Mouse (Mus musculus) heart, embryonic 10.5 days (tissue): ENCODE measurements around the gene Cyp2w1. TPM values are rescaled to one million over a fixed set of nuclear protein-coding genes. Genes with fewer than 3 reads are reported as not detected.

ENCODE experiments used
- DNase-seq: peaks from one replicate; pipeline ENCODE4 v3.0.0-alpha.2; 2017; ENCODE audit warnings: low spot score
- H3K27ac ChIP-seq: fragments of 300-500 bp; sonication (generic); 2 replicates; pipeline ENCODE4 v1.5.1; 2016; ENCODE audit warnings: mild to moderate bottlenecking
- H3K27me3 ChIP-seq: fragments of 300-500 bp; sonication (generic); 2 replicates; pipeline ENCODE4 v1.6.1; 2016; ENCODE audit warnings: mild to moderate bottlenecking; ENCODE audit not compliant: poor library complexity, insufficient read depth, severe bottlenecking
- H3K36me3 ChIP-seq: fragments of 300-500 bp; sonication (generic); 2 replicates; pipeline ENCODE4 v1.6.1; 2016; ENCODE audit warnings: mild to moderate bottlenecking, moderate library complexity
- H3K4me1 ChIP-seq: fragments of 300-500 bp; sonication (generic); 2 replicates; pipeline ENCODE4 v1.6.1; 2016; ENCODE audit warnings: mild to moderate bottlenecking
- H3K4me3 ChIP-seq: fragments of 300-500 bp; sonication (generic); 2 replicates; pipeline ENCODE4 v1.5.1; 2016; ENCODE audit warnings: mild to moderate bottlenecking, moderate library complexity
- H3K9me3 ChIP-seq: fragments of 300-500 bp; sonication (generic); 2 replicates; pipeline ENCODE4 v1.6.1; 2016; ENCODE audit warnings: mild to moderate bottlenecking, moderate library complexity
- WGBS: fragments of 180-500 bp; shearing (Covaris S2); methylation state at CpG from one replicate; pipeline ENCODE4 v1.1.7; 2016; 5-methylcytosine and 5-hydroxymethylcytosine counted together
- polyA plus RNA-seq: library from polyadenylated mRNA; unstranded; fragments of >200 nt; fragmentation: Nextera tagmentation; extraction: Ambion mirVana; gene quantifications from 2 replicates; pipeline ENCODE4 v1.2.1, GENCODE M21; 2016

Gene Cyp2w1
- polyA plus RNA-seq, result not detected in 2 replicates

DNA sequence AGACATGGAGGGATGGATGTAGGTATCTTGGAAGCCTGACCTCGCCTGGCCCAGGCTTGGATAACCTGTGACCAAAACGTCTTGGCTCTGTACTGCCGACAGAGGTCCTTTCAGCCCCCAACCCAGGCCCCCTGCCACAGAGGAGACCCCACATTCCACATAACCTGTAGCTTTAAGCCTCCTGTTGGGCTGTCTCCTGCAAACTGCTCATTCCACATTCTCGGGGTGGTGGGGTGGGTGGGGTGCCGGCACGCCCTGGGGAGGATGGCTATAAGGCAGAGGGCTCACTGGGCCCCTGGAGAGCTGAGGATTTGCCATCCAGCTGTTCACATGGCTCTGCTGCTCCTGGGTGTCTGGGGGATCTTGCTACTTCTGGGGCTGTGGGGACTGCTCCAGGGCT is at the start of gene Cyp2w1:
TSS of gene Cyp2w1 (plus strand) at position 301 of the 400 bp plus-strand sequence.
- Histone ChIP-seq H3K27me3 (peaks cover 76% of the 10 kb centered on the region), H3K36me3 (no peaks in the 10 kb centered on the region), H3K27ac (0 out of 2 replicates have a peak within 1 kb of the TSS, but pooled peaks have one; percentile 6), H3K4me3 (no peak within 1 kb of the TSS), H3K9me3 (no peaks in the 10 kb centered on the region), H3K4me1 (peaks cover 22% of the 10 kb centered on the region)
- no peak for DNase-seq
- WGBS, result 61% methylated on average over 6 of the region's 6 CpGs

- Histone ChIP-seq H3K9me3 (no peaks in the 10 kb centered on the region), H3K36me3 (no peaks in the 10 kb centered on the region), H3K27me3 (peaks cover 17% of the 10 kb centered on the region; the same call in 1 of the 2 replicates), H3K27ac (no peak overlapping the region), H3K4me1 (peaks cover 14% of the 10 kb centered on the region; the same call in 1 of the 2 replicates), H3K4me3 (no peak overlapping the region)
- no peak for DNase-seq
- 79% methylated on average over 9 of the region's 9 CpGs for WGBS
Measured at GRCm38 (mm10) chr5:139303646-139304061, 48.8 kb upstream of the Cyp2w1 start.

DNA sequence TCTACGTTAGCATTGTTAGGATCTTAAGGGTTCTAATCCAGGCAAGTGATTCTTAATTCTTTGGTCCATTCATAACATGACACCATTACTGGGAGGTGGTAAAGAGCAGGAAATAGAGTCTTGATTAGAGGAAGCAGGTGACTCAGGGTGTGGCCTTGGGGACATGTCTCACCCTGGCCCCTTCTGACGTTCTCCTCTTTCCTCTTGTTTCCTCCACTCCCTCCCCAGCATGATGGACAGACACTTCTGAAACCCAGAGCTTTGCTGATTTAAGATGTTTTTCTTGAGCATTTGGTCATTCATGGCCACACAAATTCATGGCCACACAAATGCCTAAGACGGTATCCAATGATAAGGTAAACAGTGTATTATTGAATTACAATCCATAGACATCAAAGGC is 42.5 kb upstream of the Cyp2w1 start:
- 79% methylated on average over 3 of the region's 3 CpGs for WGBS
- Histone ChIP-seq H3K27ac (no peak overlapping the region), H3K9me3 (no peaks in the 10 kb centered on the region)

DNA sequence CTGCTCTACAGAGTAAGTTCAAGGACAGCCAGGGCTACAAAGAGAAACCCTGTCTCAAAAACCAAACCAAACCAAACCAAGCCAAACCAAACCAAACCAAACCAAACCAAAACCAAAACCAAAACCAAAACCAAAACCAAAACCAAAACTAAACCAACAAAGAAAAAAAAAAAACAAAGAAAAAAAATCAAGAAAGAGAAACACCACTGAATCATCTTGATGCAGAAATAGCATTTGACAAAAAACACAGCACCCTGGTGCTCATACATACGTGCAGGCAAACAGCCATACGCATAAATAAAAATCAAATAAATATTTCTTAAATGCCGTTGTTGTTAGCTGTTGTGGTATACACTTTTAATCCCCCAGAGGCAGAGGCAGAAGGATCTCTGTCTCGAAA is 41.9 kb upstream of the Cyp2w1 start:
- Histone ChIP-seq H3K27me3 (0 out of 2 replicates have a peak, but pooled peaks cover 3% of the 10 kb centered on the region), H3K9me3 (no peaks in the 10 kb centered on the region), H3K4me1 (no peaks in the 10 kb centered on the region), H3K27ac (no peak overlapping the region), H3K36me3 (no peaks in the 10 kb centered on the region), H3K4me3 (no peak overlapping the region)
- DNase-seq, result no peak
- WGBS, result 83% methylated on average over 4 of the region's 4 CpGs

More for the DNA sequence above, 42.5 kb upstream of the Cyp2w1 start:
- Histone ChIP-seq H3K27me3 (0 out of 2 replicates have a peak, but pooled peaks cover 3% of the 10 kb centered on the region), H3K4me1 (no peaks in the 10 kb centered on the region), H3K36me3 (no peaks in the 10 kb centered on the region), H3K4me3 (no peak overlapping the region)
- no peak for DNase-seq

GRCm38 (mm10) chr5:139311822-139312221 is 40.6 kb upstream of the Cyp2w1 start:
- H3K27ac ChIP-seq, result no peak overlapping the region
- DNase-seq, result no peak
- H3K9me3 ChIP-seq, result no peaks in the 10 kb centered on the region
- 87% methylated on average over 9 of the region's 9 CpGs for WGBS
- H3K4me1 ChIP-seq, result no peaks in the 10 kb centered on the region
- H3K4me3 ChIP-seq, result no peak overlapping the region
- no peaks in the 10 kb centered on the region for H3K36me3 ChIP-seq
- 0 out of 2 replicates have a peak, but pooled peaks cover 3% of the 10 kb centered on the region for H3K27me3 ChIP-seq

DNA sequence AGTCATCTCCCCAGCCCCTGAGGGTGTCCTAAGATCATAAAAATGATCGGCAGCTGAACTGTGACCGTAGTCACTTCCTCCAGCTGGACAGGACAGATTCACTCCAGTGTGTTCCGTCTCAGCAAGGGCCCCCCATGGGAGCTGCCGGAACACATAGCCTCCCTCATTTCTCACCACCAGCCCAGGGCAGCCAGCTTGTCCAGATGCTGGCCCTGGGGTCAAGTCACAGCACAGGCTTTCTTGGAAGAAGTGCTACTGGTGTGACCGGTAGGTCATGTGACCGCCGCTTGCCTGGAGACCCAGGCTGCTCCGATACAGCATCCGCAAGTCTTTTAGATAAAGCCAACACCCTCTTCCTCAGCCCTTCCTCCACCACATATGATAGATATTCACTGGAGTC is 38.9 kb upstream of the Cyp2w1 start:
- H3K27me3 ChIP-seq, result peaks cover 15% of the 10 kb centered on the region; the same call in 1 of the 2 replicates
- no peaks in the 10 kb centered on the region for H3K36me3 ChIP-seq
- H3K4me3 ChIP-seq, result no peak overlapping the region
- no peaks in the 10 kb centered on the region for H3K9me3 ChIP-seq
- 86% methylated on average over 9 of the region's 9 CpGs for WGBS
- no peak for DNase-seq
- H3K4me1 ChIP-seq, result no peaks in the 10 kb centered on the region
- no peak overlapping the region for H3K27ac ChIP-seq

- DNase-seq, result no peak
Measured at GRCm38 (mm10) chr5:139314941-139315642, 37.3 kb upstream of the Cyp2w1 start.

DNA sequence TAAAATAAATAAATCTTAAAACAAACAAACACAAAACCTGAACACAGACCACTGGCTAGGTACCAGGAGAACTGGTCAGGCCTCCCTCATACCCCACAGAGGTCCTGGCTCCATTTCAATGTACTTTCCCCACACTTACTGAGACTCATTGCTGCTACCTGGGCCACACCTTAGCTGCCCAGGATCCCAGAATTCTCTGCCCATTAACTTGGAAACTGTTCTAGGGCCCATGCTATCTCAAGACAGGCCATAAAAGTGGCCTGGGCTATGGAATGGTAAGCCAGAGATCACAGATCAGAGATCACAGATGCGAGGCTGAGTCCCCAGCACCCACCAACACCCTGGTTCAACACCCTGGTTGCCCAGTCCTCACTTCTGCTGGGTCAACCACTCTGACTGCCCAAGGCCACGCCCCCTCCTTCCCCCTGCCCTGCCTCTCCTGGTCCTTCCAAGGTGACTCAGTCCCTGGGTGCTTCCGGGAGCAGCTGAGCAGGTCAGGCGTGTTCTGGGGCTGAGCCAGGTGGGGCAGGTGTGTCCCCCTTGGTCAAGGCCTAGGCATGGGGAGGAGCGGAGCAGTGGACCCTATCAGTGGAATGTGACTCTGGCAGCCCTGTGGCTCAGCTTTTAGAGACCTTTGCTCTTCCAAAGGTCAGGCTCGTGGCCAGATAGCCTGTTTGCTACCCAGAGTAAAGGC is 35.3 kb upstream of the Cyp2w1 start:
- 58% methylated on average over 6 of the region's 6 CpGs for WGBS
- Histone ChIP-seq H3K4me1 (no peaks in the 10 kb centered on the region), H3K9me3 (no peaks in the 10 kb centered on the region)

More at GRCm38 (mm10) chr5:139314941-139315642, 37.3 kb upstream of the Cyp2w1 start:
- 84% methylated on average over 12 of the region's 12 CpGs for WGBS
- H3K4me1 ChIP-seq, result no peaks in the 10 kb centered on the region
- H3K9me3 ChIP-seq, result no peaks in the 10 kb centered on the region
- no peak overlapping the region for H3K4me3 ChIP-seq
- H3K36me3 ChIP-seq, result no peaks in the 10 kb centered on the region
- H3K27me3 ChIP-seq, result peaks cover 25% of the 10 kb centered on the region
- H3K27ac ChIP-seq, result no peak overlapping the region

GRCm38 (mm10) chr5:139317751-139318504 is 34.5 kb upstream of the Cyp2w1 start:
- Histone ChIP-seq H3K9me3 (no peaks in the 10 kb centered on the region), H3K4me3 (no peak overlapping the region), H3K36me3 (no peaks in the 10 kb centered on the region), H3K27ac (no peak overlapping the region), H3K27me3 (peaks cover 50% of the 10 kb centered on the region), H3K4me1 (no peaks in the 10 kb centered on the region)
- 60% methylated on average over 21 of the region's 21 CpGs for WGBS
- DNase-seq, result no peak

More for the DNA sequence above, 35.3 kb upstream of the Cyp2w1 start:
- Histone ChIP-seq H3K27ac (0 out of 2 replicates have a peak overlapping the region, but pooled peaks have one; percentile 16), H3K36me3 (no peaks in the 10 kb centered on the region), H3K27me3 (peaks cover 42% of the 10 kb centered on the region), H3K4me3 (no peak overlapping the region)
- DNase-seq, result no peak

GRCm38 (mm10) chr5:139320424-139320823 is 32.0 kb upstream of the Cyp2w1 start:
- Histone ChIP-seq H3K36me3 (no peaks in the 10 kb centered on the region), H3K27ac (no peak overlapping the region), H3K9me3 (no peaks in the 10 kb centered on the region), H3K4me1 (peaks cover 15% of the 10 kb centered on the region), H3K4me3 (no peak overlapping the region), H3K27me3 (peaks cover 72% of the 10 kb centered on the region)
- no peak for DNase-seq
- 79% methylated on average over 7 of the region's 7 CpGs for WGBS

- WGBS, result 76% methylated on average over 6 of the region's 6 CpGs
- Histone ChIP-seq H3K4me1 (peaks cover 15% of the 10 kb centered on the region), H3K4me3 (no peak overlapping the region), H3K27ac (no peak overlapping the region), H3K9me3 (no peaks in the 10 kb centered on the region), H3K27me3 (peaks cover 81% of the 10 kb centered on the region), H3K36me3 (no peaks in the 10 kb centered on the region)
- DNase-seq, result no peak
Measured at GRCm38 (mm10) chr5:139321331-139321730, 31.1 kb upstream of the Cyp2w1 start.

DNA sequence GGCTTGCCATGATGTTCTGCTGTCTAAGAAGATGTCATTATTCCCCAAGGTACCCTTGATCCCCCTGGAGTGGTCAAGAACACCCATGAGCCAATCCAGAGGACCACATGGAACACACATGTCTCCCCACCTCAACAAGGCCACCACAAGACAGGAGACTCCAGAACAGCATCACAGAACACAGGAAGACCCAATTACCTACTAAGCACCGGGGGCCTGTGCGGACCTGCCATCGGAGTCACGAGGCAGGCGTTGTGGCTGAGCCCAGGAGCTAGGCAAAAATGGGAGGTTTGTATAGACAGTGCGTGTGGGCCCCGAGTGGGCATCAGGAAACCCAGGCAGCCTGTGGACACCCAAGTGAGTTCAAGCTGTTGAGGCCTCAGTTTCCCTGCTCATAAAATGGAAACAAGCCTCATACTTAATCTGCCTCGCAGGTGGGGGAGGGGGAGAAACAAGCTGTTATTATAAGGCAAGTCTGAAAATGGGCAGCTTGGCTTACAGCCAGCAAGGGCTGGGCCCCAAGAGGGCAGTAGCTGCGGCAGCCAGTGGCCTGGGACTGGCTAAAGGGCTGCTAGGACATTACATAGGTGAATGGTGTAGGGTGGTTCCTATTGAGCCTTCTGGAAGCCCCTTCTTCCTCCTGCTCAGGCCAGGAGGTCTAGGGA is 29.0 kb upstream of the Cyp2w1 start:
- WGBS, result 80% methylated on average over 9 of the region's 9 CpGs
- DNase-seq, result no peak
- Histone ChIP-seq H3K27me3 (peaks cover 91% of the 10 kb centered on the region), H3K4me1 (peaks cover 15% of the 10 kb centered on the region), H3K36me3 (no peaks in the 10 kb centered on the region), H3K27ac (no peak overlapping the region), H3K4me3 (no peak overlapping the region), H3K9me3 (no peaks in the 10 kb centered on the region)
